Mouse (Mus musculus) megakaryocyte, adult 5-6 weeks (primary cell): Measurements from ENCODE around the gene Gprin2. TPM values are rescaled to one million over a fixed set of nuclear protein-coding genes. Genes with fewer than 3 reads are reported as not detected.

ENCODE experiments used
- ATAC-seq: 2 replicates; pipeline ENCODE4 v1.8.0; 2016; ENCODE audit warnings: mild to moderate bottlenecking, inconsistent platforms; ENCODE audit not compliant: poor library complexity, severe bottlenecking
- total RNA-seq, 2 experiments: library from RNA; stranded (forward) in 1 of 2; stranded (reverse) in 1 of 2; fragments of 153-499, 151-499 nt in 1 of 2; fragments of 221-1000, 200-1000 nt in 1 of 2; gene quantifications; 2 replicates each; pipeline versions ENCODE4 v1.2.3 to v1.2.4; 2015 to 2017

The Gprin2 gene
- total RNA-seq, 2 experiments from 2014 or later, result not detected

DNA sequence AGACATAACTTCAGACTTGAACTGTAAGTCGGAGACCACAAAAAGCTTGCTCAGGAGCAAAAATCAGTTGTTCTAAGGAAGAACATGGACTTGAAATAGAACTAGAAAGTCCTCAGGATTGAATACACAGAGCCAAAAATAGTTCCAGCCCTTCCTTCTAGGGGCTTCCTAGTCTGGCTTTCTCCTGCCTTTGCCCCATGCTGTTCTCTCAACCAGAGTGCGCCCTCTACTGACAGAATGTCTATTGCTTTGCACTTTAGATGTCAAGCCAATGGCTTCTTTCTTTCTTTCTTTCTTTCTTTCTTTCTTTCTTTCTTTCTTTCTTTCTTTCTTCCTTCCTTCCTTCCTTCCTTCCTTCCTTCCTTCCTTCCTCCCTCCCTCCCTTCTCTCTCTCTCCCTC is 7.2 kb upstream of the Gprin2 start:
- no peak for ATAC-seq

DNA sequence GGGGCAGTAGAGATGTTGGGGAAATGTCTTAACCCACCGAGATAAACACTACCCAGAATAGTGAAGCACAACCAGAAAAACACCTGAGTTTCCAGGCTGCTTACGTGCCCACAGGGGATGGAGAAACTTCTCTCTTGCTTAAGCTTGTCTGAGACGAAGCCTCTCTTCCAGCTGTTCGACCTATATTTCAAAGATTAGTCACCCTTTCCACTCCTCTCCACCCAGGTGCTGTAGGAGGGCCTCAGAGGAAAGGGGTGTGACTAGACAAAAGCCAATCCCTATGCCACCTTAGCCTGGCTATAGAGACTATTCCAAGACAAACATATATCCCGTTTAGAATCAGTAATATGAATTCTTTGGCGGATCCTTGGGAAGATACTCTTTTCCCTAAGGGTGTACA is 6.5 kb upstream of the Gprin2 start:
- ATAC-seq, result no peak

DNA sequence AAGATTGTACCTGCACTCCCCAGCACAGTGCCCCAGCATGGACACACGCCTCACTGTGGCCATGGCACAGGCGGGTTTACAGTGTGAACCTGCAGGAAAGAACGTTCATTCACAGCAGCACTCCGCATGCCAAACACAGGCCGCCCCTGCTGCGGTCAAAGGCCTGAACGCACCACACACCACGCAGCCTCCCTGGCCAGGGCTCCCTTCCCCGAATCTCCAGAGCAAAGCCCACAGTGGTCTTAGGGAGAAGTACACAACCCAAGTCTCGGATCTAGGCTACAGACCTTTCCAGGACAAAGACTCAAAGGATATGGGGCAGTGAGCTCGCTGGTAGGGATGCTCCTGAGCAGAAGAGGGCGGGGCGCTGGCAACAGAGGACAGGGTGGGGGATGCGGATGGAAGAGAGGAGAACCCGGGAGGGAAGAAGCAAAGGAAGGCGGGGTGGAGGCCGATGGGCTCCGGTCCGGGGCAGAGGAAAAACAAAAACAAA is 669 bp downstream of the Gprin2 start:
- ATAC-seq, result no peak

DNA sequence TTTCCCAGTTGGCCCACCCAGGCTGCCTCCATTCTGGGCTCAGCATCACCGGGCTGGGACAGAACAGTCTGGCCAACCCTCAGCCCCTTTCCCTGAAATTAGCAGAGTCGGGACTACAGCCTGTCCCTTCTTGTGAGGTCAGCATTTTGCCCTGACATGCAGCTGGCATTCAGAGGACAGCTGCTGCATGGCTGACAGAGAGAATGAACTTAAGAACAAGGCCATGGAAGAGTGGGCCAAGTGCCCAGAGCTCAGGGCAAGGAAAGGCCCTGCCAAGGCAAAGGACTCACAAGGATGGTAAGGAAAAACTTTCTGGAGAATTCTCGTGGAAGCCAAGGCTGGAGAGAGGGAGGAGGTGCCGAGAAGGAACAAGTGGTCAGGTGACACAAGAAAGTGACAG is 4.7 kb downstream of the Gprin2 start:
- ATAC-seq, result no peak

DNA sequence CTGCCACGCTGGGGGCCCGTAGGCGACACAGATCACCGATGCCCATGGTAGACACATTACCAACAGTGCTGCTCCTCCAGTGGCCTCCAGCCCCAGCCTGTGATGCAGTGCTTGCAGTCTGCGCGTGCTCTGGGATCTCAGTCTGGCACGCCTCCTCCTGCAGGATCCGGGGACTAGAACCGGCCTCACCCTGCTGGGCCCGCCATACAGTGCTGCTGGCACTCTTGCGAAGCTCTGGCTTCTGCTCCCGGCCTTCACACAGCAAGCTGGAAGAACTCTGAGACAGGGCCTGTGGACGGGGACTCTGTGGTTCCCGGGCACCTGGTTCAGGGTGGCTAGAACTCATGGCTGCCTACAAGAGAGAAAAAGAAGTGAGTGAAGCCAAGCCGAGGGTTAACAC is 6.0 kb downstream of the Gprin2 start:
- ATAC-seq, result no peak

DNA sequence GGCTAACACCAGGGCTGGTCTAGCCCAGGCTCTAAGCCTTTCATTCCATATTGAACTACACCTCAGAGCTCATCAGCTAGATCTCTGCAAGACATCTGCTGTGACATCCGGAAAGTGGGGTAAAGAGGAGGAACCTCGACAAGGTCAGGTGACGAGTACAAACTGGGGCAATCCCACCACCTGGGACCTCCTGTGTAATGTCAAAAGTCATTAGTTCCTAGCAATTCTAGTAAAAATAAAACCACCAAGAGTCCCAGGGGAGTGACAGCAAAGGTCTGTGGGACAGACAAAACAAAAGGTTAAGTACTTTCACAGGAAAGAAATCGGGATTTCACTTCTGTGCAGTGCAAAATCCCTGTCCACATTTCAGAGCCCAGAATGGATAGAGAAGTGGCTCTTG is 7.6 kb downstream of the Gprin2 start:
- ATAC-seq, result no peak

DNA sequence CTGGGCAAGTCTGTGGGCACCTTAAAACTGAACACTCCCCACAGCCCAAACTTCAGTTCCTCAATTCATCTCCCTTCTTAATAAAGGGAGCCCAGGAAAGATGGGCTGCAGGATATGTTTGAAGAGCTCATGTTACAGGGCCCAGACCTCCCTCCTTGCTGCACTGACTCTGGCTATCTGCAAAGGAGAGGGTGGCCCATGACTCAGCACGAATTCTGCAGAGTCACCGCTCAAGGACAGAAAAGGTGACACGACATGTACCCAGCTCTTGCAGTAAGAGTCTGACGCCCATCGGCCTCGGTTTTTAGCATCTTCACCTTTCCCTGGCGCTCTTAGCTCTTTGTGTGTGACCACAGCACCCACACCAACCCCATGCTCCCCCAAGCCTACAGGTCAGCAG is 11.1 kb downstream of the Gprin2 start:
- ATAC-seq, result no peak

DNA sequence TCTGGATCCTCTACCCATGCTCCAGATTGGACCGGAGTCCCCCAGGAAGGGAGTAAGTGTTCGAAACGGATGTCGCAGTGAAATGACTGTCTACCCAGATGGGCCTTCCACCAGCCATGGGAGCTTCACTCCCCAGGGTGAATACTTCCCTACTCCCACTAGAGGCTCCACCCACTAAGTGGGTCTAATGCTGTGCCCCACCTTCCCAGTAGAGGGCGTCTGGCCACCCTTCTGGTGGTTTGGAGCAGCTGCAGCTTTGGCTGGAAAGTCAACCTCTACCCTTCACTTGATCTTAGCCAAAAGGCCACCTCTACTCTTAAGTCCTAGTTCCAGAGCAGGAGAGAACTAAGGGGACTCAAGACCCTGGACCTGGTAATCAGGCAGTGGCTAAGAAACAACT is 12.8 kb downstream of the Gprin2 start:
- peak; percentile 66 for ATAC-seq

DNA sequence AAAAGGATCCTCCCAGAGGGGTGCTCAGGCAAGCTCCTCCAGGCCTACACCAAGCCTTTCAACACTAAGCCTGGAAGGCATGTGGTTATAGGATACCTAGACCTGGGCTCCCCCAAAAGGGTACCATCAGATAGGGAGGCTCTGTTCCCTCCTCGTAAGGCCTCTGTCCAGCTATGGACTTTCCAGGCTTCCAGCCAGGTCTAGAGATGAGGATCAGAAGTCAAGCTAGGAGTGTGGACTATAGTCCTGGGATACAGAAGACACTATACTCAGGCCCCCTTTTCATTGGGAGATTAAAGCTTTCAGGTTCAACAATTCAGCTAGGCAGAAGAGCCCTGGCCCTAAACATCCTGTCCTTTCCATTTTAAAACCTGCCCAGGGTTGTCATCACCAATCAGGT is 18.4 kb downstream of the Gprin2 start:
- ATAC-seq, result no peak

DNA sequence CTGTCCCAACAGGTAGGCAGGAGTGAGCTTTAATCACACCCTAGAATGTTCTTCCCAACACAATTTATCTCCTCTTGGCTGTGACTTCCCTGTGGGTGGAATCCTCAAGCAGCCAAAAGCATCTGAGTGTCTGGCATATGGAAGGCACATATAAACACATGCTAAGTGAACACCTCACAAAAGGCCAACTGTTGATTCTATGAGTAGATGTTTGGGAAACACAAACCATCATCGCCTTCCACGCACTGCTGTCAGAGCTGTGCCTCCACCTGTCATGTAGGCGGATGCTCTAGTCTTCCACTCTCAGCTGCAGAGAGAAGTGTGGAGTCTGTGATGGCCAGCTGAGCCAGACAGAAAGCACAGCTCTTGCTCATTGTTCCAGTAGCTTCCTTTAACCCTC is 22.1 kb downstream of the Gprin2 start:
- no peak for ATAC-seq

DNA sequence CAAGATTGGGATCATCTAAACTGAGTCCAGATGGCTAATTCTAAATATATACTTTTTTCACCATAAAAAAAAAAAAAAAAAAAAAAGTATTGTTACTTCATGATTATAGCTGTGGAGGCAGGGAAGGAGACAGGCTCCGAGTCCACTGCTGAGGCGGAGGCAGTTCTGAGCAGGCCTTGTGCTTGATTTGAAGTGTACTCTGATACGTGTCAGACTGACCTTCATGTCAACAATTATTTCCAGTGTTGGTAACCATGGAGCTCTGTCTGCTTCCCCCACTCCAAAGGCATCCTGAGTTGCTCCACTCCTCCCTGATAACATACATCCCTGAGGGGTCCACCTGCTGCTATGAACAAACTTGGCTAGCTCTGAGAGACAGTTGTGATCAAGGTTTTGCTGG is 30.3 kb downstream of the Gprin2 start:
- ATAC-seq, result no peak

DNA sequence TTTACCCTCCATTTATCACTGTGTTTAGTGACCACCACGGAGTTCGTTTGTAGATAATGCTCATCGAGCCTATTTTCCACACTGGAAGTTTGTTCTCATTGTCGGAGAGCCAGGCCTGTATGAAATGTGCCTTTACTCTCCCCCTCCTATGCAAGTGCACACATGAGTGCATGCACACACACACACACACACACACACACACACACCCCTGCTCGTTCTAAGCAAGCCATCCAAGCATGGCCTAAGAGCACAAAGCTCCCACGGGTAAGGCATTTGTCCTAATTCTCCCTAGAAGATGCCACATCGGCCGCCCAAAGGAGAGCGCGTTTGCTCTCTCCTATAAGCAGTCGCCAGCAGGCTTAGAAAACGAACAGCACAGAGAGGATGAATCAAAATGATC is 45.7 kb downstream of the Gprin2 start:
- ATAC-seq, result no peak

DNA sequence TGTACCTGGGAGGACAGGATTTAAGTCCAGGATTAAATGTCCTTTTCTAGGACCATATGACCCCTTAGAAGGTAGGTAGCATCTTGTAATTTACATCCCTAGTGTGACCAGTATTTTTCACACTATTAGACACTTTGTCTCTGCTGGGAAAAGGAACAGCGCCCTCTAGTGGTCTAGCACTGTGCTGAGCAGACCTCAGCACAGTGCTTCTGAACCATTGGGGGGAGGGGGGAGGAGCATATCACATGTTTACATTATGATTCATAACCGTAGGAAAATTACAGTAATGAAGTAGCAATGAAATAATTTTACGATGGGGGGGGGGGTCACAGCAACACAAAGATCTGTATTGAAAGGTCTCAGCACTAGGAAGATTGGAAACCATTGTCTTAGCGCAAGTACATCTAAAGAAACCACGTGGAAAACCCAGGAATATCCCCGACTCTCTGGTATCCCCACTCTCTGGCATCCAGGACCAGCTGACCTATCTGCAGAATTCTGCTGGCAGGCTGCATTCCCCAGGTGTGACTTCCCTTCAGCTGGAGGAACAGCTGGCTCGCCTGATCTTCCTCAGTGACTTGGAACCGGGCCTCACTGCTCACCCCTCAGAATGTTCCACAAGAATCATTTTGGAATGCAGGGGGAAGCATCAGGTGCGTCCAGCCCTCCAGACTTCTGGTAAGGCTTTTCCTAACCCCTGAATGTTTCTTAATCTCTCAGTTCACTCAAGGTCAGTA is 46.7 kb downstream of the Gprin2 start:
- ATAC-seq, result no peak

DNA sequence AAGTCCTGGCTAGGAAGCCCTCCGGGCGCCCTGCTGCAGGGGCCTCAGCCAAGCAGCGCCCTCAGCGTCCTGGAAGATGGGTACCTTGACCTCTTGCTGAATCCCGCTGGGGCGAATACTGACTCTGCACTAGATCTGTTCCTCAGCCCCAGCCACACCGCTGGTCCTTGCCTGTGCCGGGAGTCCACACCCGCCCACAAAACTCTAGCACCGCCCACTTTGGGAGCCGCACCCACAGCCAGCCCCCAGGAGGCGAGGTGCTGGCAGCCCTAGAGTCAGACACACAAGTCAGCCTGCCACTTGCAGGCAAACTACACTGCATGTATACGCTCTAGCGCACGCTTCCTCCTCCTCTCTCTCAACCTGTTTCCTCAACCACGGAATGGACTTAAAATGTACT is 49.1 kb downstream of the Gprin2 start, which contains the start of gene Npy4r:
Npy4r (minus strand) TSS at position 148 of the 400 bp plus-strand sequence.
- ATAC-seq, result peak; percentile 33

DNA sequence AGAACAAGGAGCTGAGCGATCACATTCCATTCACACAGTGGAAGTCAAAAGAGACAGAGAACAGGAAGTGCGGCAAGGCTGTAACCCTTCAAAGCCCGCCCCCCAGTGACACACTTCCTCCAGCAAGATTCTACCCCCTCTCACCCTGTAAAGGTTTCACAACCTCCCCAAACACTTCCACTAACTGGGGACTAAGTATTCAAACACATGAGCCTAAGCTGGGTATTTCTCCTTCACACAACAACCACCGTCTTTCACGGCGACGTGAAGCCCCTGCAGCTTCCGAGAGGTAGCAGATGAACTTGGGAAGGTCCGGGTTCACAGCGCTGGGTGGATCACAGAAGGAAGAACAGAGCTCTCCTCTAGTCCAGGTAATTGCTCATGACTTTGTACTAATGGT is 58.5 kb downstream of the Gprin2 start:
- ATAC-seq, result no peak

DNA sequence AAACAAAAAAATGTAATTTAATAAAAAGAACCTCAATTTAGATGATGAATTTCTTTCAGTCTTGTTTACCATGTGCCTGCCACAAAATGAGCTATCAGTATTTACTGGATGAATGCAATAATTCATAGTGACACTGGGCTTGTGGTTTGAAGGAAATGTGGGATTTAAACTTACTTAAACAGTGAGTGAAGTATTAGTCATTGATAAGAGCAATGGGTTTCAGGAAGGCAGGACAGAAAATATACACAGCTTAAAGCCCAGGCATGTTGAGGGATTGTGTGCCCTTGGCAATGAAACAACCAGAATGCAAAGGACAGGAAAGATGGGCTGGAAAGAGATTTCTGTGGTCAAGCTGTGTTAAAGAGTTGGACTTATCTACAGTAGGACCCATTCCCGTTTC is 59.1 kb downstream of the Gprin2 start:
- no peak for ATAC-seq

DNA sequence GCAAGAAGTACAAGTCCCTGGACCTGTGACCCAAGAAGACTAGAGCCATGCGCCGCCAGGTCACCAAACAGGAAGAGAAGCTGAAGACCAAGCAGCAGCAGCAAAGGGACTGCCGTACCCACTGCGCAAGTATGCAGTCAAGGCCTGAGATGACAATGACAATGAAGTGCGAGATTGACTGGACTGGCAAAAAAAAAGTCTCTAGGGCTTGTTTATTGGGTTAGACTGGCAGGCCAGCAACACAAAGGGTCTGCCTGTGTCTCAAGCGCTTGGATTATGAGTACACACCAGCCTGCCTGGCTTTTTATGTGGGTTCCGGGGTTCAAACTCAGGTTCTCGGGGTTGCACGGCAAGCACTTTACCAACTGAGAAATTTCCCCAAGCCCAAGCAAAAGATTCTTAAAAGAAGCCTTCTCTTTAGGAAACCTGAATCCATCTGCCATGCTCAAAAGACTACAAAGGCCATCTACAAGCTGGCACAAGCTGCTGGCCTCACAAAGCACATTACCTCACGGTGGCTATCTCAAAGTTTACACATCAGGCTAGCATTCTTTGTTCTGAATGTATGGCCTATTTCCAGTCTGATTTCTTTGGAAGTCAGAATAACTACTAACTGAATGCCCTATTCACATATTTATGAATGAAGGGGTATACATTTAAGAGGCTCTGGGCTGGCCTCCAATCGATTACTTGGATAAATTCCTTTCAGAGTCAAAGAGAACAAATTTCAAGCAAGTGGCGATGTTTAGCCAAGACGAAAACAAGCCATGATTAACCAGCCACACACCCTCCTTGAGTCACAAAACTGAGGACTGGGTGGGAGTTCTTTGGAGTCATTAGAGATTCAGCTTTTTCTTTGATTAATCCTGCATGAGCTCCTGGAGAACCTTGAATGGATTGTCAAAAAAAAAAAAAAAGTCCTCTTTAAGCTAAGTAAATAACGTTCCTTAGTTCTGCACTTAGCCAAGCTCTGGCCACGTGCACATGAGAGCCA is 61.5 kb downstream of the Gprin2 start:
- no peak for ATAC-seq

Other genes with a start within 250 kb of the Gprin2 start
- gene Rbp3, start 247.7 kb downstream of the Gprin2 start, total RNA-seq (2015), result not detected in 2 replicates
- not detected in 2 replicates for gene Rbp3, start 247.7 kb downstream of the Gprin2 start, total RNA-seq (2017)
- gene Zfp488, start 222.9 kb downstream of the Gprin2 start, total RNA-seq (2015), result not detected in 2 replicates
- gene Zfp488, start 222.9 kb downstream of the Gprin2 start, total RNA-seq (2017), result 0.08 TPM in 1 of 2 replicates, not detected in the other
- gene Gm30083, start 186.5 kb downstream of the Gprin2 start, total RNA-seq (2015), result not detected in 2 replicates
- not detected in 2 replicates for gene Gm30083, start 186.5 kb downstream of the Gprin2 start, total RNA-seq (2017)
- gene Gm5460, start 184.9 kb downstream of the Gprin2 start, total RNA-seq (2015), result not detected in 2 replicates
- not detected in 2 replicates for gene Gm5460, start 184.9 kb downstream of the Gprin2 start, total RNA-seq (2017)
- gene Antxrl, start 148.9 kb downstream of the Gprin2 start, total RNA-seq (2015), result not detected in 2 replicates
- gene Antxrl, start 148.9 kb downstream of the Gprin2 start, total RNA-seq (2017), result not detected in 2 replicates
- gene Anxa8, start 115.7 kb downstream of the Gprin2 start, total RNA-seq (2015), result not detected in 2 replicates
- gene Anxa8, start 115.7 kb downstream of the Gprin2 start, total RNA-seq (2017), result not detected in 2 replicates
- not detected in 2 replicates for gene A630023A22Rik, start 98.9 kb downstream of the Gprin2 start, total RNA-seq (2015)
- gene A630023A22Rik, start 98.9 kb downstream of the Gprin2 start, total RNA-seq (2017), result not detected in 2 replicates
- gene Npy4r, start 49.2 kb downstream of the Gprin2 start, total RNA-seq (2015), result not detected in 2 replicates
- gene Npy4r, start 49.2 kb downstream of the Gprin2 start, total RNA-seq (2017), result not detected in 2 replicates
- not detected in 2 replicates for gene Syt15, start 17.9 kb upstream of the Gprin2 start, total RNA-seq (2015)
- not detected in 2 replicates for gene Syt15, start 17.9 kb upstream of the Gprin2 start, total RNA-seq (2017)
- gene Shld2, start 108.8 kb upstream of the Gprin2 start, total RNA-seq (2015), result 11.5 and 13.4 TPM in 2 replicates
- 12.9 and 14.6 TPM in 2 replicates for gene Shld2, start 108.8 kb upstream of the Gprin2 start, total RNA-seq (2017)
- 362 and 395 TPM in 2 replicates for gene Glud1, start 109.1 kb upstream of the Gprin2 start, total RNA-seq (2015)
- 294 and 308 TPM in 2 replicates for gene Glud1, start 109.1 kb upstream of the Gprin2 start, total RNA-seq (2017)
- not detected in 2 replicates for gene Fam25c, start 153.8 kb upstream of the Gprin2 start, total RNA-seq (2015)
- not detected in 2 replicates for gene Fam25c, start 153.8 kb upstream of the Gprin2 start, total RNA-seq (2017)
- not detected in 2 replicates for gene Sncg, start 173.1 kb upstream of the Gprin2 start, total RNA-seq (2015)
- not detected in 2 replicates for gene Sncg, start 173.1 kb upstream of the Gprin2 start, total RNA-seq (2017)
- gene Mmrn2, start 173.8 kb upstream of the Gprin2 start, total RNA-seq (2015), result not detected in 2 replicates
- not detected in 2 replicates for gene Mmrn2, start 173.8 kb upstream of the Gprin2 start, total RNA-seq (2017)